Mouse (Mus musculus) lung, embryonic 16.5 days (tissue): Measurements from ENCODE around the gene Scgb1b20. TPM values are rescaled to one million over a fixed set of nuclear protein-coding genes. Genes with fewer than 3 reads are reported as not detected.
"Not testable (repeated sequence)": the region's sequence is repeated elsewhere in the genome, so short reads cannot be mapped to it uniquely, and the experiment has no call there.

ENCODE experiments used
- ATAC-seq: fragments of 200-750 bp; cut with Nextera tagmentation; 2 replicates; pipeline ENCODE4 v1.8.0; 2017; ENCODE audit warnings: low read depth, mild to moderate bottlenecking, moderate library complexity
- H3K27ac ChIP-seq: fragments of 300-500 bp; sonication (generic); 2 replicates; pipeline ENCODE4 v1.5.1; 2014; ENCODE audit warnings: mild to moderate bottlenecking, control low read depth, low read length
- H3K27me3 ChIP-seq: fragments of 300-500 bp; sonication (generic); 2 replicates; pipeline ENCODE4 v1.6.1; 2014; ENCODE audit warnings: low read depth, low read length, mixed read lengths; ENCODE audit not compliant: control insufficient read depth, insufficient read depth
- H3K36me3 ChIP-seq: fragments of 300-500 bp; sonication (generic); 2 replicates; pipeline ENCODE4 v1.6.1; 2014; ENCODE audit warnings: low read length; ENCODE audit not compliant: control insufficient read depth, insufficient read depth
- H3K4me1 ChIP-seq: fragments of 300-500 bp; sonication (generic); replicated peaks from 2 replicates; pipeline ENCODE4 v1.6.1; 2014; ENCODE audit warnings: low read length, mixed read lengths; ENCODE audit not compliant: control insufficient read depth, insufficient read depth
- H3K4me2 ChIP-seq: fragments of 300-500 bp; sonication (generic); 2 replicates; pipeline ENCODE4 v1.6.1; 2014; ENCODE audit warnings: low read depth, low read length, control low read depth
- H3K4me3 ChIP-seq: fragments of 300-500 bp; sonication (generic); 2 replicates; pipeline ENCODE4 v1.5.1; 2014; ENCODE audit warnings: mild to moderate bottlenecking, low read length, control low read depth
- H3K9ac ChIP-seq: fragments of 300-500 bp; sonication (generic); 2 replicates; pipeline ENCODE4 v1.6.1; 2014; ENCODE audit warnings: low read length, control low read depth
- H3K9me3 ChIP-seq: fragments of 300-500 bp; sonication (generic); 2 replicates; pipeline ENCODE4 v1.6.1; 2016; ENCODE audit warnings: low read length; ENCODE audit not compliant: control insufficient read depth
- WGBS: fragments of 180-500 bp; shearing (Covaris S2); extraction: QIAGEN DNeasy Blood & Tissue Kit; methylation state at CpG from one replicate; pipeline ENCODE4 v1.1.7; 2014; 5-methylcytosine and 5-hydroxymethylcytosine counted together
- polyA plus RNA-seq: library from polyadenylated mRNA; unstranded; fragments of >200 nt; fragmentation: Nextera tagmentation; extraction: Ambion mirVana; gene quantifications from 2 replicates; pipeline ENCODE4 v1.2.1, GENCODE M21; 2015

Scgb1b20 gene
- not detected in 2 replicates for polyA plus RNA-seq

GRCm38 (mm10) chr7:33372934-33373333, at the start of gene Scgb1b20:
Scgb1b20 (plus strand) TSS chr7:33373234.
- whole genome bisulfite sequencing: 73% methylated on average over 4 of the region's 4 CpGs
- not testable (repeated sequence) for H3K27ac ChIP-seq

GRCm38 (mm10) chr7:33366222-33366621, 6.8 kb upstream of the Scgb1b20 start, which contains the start of gene Scgb2b20:
Scgb2b20 (minus strand) TSS chr7:33366322.
- WGBS: 75% methylated on average over 2 of the region's 2 CpGs

More at GRCm38 (mm10) chr7:33372934-33373333, at the start of gene Scgb1b20:
- H3K9ac ChIP-seq, H3K4me1 ChIP-seq, H3K27me3 ChIP-seq, ATAC-seq, H3K9me3 ChIP-seq, H3K36me3 ChIP-seq, H3K4me2 ChIP-seq, H3K4me3 ChIP-seq: not testable (repeated sequence)

DNA sequence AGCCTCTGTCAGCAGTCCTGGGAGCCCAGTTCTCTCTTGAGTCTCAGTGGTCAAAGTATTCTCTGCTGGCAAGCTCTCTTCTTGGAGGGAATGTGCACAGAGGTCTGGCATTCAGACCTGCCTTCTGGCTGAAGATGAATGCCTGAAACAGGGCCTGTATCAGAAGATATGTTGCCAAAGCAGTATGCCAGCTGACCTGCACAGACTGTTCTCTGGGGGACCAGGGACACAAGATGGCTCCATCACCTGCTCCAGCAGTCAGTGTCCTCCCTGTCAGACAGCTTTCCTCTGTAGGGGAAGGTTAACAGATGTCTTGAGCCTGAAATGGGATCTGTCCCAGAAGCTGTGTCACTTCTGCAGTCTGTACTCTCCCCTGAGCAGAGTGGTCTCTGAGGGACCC, 26.7 kb downstream of the Scgb1b20 start:
- not testable (repeated sequence) for H3K27ac ChIP-seq, H3K36me3 ChIP-seq, H3K9me3 ChIP-seq, H3K27me3 ChIP-seq, H3K4me2 ChIP-seq, H3K9ac ChIP-seq, H3K4me1 ChIP-seq, H3K4me3 ChIP-seq, ATAC-seq

More at GRCm38 (mm10) chr7:33366222-33366621, 6.8 kb upstream of the Scgb1b20 start, which contains the start of gene Scgb2b20:
- not testable (repeated sequence) for H3K36me3 ChIP-seq, H3K4me1 ChIP-seq, H3K4me2 ChIP-seq, H3K9ac ChIP-seq, ATAC-seq, H3K27me3 ChIP-seq, H3K4me3 ChIP-seq, H3K27ac ChIP-seq, H3K9me3 ChIP-seq

DNA sequence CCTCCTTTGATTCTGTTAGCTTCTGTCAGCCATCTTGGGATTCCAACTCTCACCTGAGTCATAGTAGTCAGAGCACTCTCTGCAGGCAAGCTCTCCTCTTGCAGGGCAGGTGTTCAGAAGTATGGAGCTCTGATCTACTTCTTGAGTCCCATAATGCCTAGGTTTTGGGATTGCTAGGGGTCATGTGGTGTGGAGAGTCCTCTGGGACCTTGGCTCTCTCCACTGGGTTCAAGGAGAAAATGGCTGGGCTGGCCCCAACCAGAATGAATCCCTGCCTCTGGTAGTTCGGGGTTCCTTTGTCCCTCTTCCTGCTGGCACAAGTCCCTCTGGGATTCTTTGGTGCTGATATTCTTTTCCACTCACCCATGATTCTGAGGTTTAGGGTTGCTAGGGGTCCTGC, 28.6 kb downstream of the Scgb1b20 start:
- 73% methylated on average over 1 of the region's 1 CpGs for WGBS

GRCm38 (mm10) chr7:33409681-33410080, 36.6 kb downstream of the Scgb1b20 start:
- not testable (repeated sequence) for H3K4me3 ChIP-seq, H3K9ac ChIP-seq, H3K9me3 ChIP-seq, H3K27ac ChIP-seq, ATAC-seq, H3K36me3 ChIP-seq, H3K4me1 ChIP-seq, H3K27me3 ChIP-seq, H3K4me2 ChIP-seq
- 36% methylated on average over 1 of the region's 1 CpGs for WGBS

More for the DNA sequence above, 28.6 kb downstream of the Scgb1b20 start:
- Histone ChIP-seq H3K27me3 (no peaks in the 10 kb centered on the region), H3K9me3 (peaks cover 7% of the 10 kb centered on the region), H3K4me1 (no peaks in the 10 kb centered on the region), H3K4me3 (no peak overlapping the region), H3K27ac (no peak overlapping the region), H3K9ac (no peak overlapping the region), H3K4me2 (no peak overlapping the region), H3K36me3 (no peaks in the 10 kb centered on the region)
- ATAC-seq: no peak

Other genes starting within 250 kb of the Scgb1b20 start
- not detected in 2 replicates for gene Scgb2b18, start 199.4 kb upstream of the Scgb1b20 start, polyA plus RNA-seq
- gene Scgb1b18, start 187.7 kb upstream of the Scgb1b20 start, polyA plus RNA-seq: not detected in 2 replicates
- gene Scgb2b19, start 92.9 kb upstream of the Scgb1b20 start, polyA plus RNA-seq: not detected in 2 replicates
- gene Scgb1b19, start 85.9 kb upstream of the Scgb1b20 start, polyA plus RNA-seq: not detected in 2 replicates
- gene Scgb2b20, start 6.9 kb upstream of the Scgb1b20 start, polyA plus RNA-seq: not detected in 2 replicates
- not detected in 2 replicates for gene Scgb2b21, start 147.2 kb downstream of the Scgb1b20 start, polyA plus RNA-seq